Mouse (Mus musculus) limb, embryonic 11.5 days (tissue): ENCODE data around the gene Homer3. TPM values are rescaled to one million over a fixed set of nuclear protein-coding genes. Genes with fewer than 3 reads are reported as not detected.
A peak's percentile ranks its signal among the peaks of the same experiment; 100 is the strongest.

Experiments used
- ATAC-seq: fragments of 200-750 bp; cut with Nextera tagmentation; 2 replicates; pipeline ENCODE4 v1.8.0; 2017; ENCODE audit warnings: low read depth; ENCODE audit not compliant: insufficient number of reproducible peaks, low FRiP score, low TSS enrichment
- DNase-seq: peaks from one replicate; pipeline ENCODE4 v3.0.0-alpha.2; 2015; ENCODE audit warnings: low spot score
- H3K27ac ChIP-seq: fragments of 300-500 bp; sonication (generic); replicated peaks from 2 replicates; pipeline ENCODE4 v1.5.1; 2014; ENCODE audit warnings: low read depth, mild to moderate bottlenecking, low read length
- H3K27me3 ChIP-seq: fragments of 300-500 bp; sonication (generic); 2 replicates; pipeline ENCODE4 v1.6.1; 2014; ENCODE audit warnings: mild to moderate bottlenecking, low read length, mixed read lengths; ENCODE audit not compliant: control insufficient read depth, insufficient read depth
- H3K36me3 ChIP-seq: fragments of 300-500 bp; sonication (generic); 2 replicates; pipeline ENCODE4 v1.6.1; 2014; ENCODE audit warnings: mild to moderate bottlenecking, low read length, moderate library complexity, mixed read lengths; ENCODE audit not compliant: control insufficient read depth, insufficient read depth
- H3K4me1 ChIP-seq: fragments of 300-500 bp; sonication (generic); 2 replicates; pipeline ENCODE4 v1.6.1; 2014; ENCODE audit warnings: low read length, mixed read lengths; ENCODE audit not compliant: control insufficient read depth, insufficient read depth
- H3K4me2 ChIP-seq: fragments of 300-500 bp; sonication (generic); 2 replicates; pipeline ENCODE4 v1.6.1; 2014; ENCODE audit warnings: low read depth, mild to moderate bottlenecking, moderate library complexity; ENCODE audit not compliant: severe bottlenecking
- H3K4me3 ChIP-seq: fragments of 300-500 bp; sonication (generic); 2 replicates; pipeline ENCODE4 v1.5.1; 2014; ENCODE audit warnings: low read depth, low read length
- H3K9ac ChIP-seq: fragments of 300-500 bp; sonication (generic); 2 replicates; pipeline ENCODE4 v1.6.1; 2014; ENCODE audit warnings: mild to moderate bottlenecking, low read length
- H3K9me3 ChIP-seq: fragments of 300-500 bp; sonication (generic); 2 replicates; pipeline ENCODE4 v1.6.1; 2016; ENCODE audit warnings: low read length; ENCODE audit not compliant: control insufficient read depth
- WGBS: fragments of 180-500 bp; shearing (Covaris S2); extraction: QIAGEN DNeasy Blood & Tissue Kit; methylation state at CpG from one replicate; pipeline ENCODE4 v1.1.7; 2014; 5-methylcytosine and 5-hydroxymethylcytosine counted together
- polyA plus RNA-seq: library from polyadenylated mRNA; unstranded; fragments of >200 nt; fragmentation: Nextera tagmentation; extraction: Ambion mirVana; gene quantifications from 2 replicates; pipeline ENCODE4 v1.2.1, GENCODE M21; 2014

Homer3 gene
- polyA plus RNA-seq, 1 experiment from 2014 or later: 75.2 TPM

DNA sequence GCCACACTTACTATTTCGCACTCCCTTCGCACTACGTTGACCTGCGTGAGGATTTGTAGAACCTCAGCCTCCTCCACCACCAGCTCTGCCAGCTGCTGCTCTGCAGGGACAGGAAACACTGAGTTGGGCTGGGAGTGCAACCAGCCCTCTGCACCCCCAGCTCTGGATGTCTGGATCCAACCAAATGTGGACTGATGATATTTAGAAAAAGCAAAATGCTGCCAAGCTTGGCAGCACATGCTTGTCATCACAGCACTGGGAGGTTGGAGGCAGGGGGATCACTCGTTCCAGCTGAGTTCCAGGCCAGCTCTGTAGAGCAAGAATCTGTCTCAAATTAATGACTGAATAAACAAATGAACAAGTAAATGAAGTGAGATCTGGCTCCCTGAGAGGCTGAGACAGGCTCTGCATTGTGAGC is 11.4 kb downstream of the Homer3 start:
- Histone ChIP-seq H3K27me3 (no peaks in the 10 kb centered on the region), H3K4me3 (no peak overlapping the region), H3K4me1 (no peaks in the 10 kb centered on the region), H3K36me3 (peaks cover 44% of the 10 kb centered on the region), H3K4me2 (no peak overlapping the region), H3K9me3 (no peaks in the 10 kb centered on the region), H3K27ac (no peak overlapping the region), H3K9ac (no peak overlapping the region)
- ATAC-seq (no peak), DNase-seq (no peak)
- WGBS: 58% methylated on average over 5 of the region's 5 CpGs

- ATAC-seq: no peak
- no peak overlapping the region for H3K4me3 ChIP-seq
- DNase-seq: no peak
- no peaks in the 10 kb centered on the region for H3K27me3 ChIP-seq
- no peak overlapping the region for H3K27ac ChIP-seq
- WGBS: 90% methylated on average over 3 of the region's 3 CpGs
- no peak overlapping the region for H3K9ac ChIP-seq
- H3K4me2 ChIP-seq: no peak overlapping the region
- H3K36me3 ChIP-seq: peaks cover 29% of the 10 kb centered on the region
- no peaks in the 10 kb centered on the region for H3K9me3 ChIP-seq
- H3K4me1 ChIP-seq: peaks cover 15% of the 10 kb centered on the region
Measured at GRCm38 (mm10) chr8:70300881-70301280, 18.3 kb downstream of the Homer3 start.

DNA sequence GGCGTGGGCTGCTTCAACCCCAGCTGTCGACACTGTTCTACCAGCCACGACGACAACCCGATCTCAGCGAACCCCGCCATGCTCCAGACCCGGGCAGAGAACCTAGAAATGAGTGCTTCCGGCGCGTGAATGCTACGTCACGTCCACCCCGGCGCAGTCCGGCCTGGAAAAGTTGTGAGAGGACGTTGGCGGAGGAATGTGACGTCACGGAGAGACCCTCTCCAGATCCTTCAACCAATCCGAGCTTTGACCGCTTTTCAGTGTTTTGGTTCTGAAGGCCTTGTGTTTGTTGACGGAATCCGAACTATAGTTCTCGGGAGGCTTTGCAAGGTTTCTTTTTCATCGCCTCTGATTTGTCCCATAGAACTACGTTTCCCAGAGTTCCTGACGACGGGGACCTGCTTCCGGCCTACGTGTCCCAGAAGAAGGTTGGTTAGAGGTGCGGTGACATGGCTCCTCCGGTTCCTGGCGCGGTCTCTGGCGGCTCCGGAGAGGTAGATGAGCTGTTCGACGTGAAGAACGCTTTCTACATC is 19.8 kb downstream of the Homer3 start, which contains the start of the genes Ddx49 and Cope:
Gene Ddx49 (minus strand): TSS at position 132 of the 533 bp plus-strand sequence.
Gene Cope (plus strand): TSS at position 161 of the 533 bp plus-strand sequence.
- Histone ChIP-seq H3K9me3 (no peaks in the 10 kb centered on the region), H3K4me2 (peak within 1 kb of the TSS; percentile 91), H3K27ac (no peak within 1 kb of the TSS), H3K4me1 (peaks cover 15% of the 10 kb centered on the region), H3K36me3 (peaks cover 22% of the 10 kb centered on the region), H3K9ac (peak within 1 kb of the TSS; percentile 68), H3K4me3 (peak within 1 kb of the TSS; percentile 91), H3K27me3 (no peaks in the 10 kb centered on the region)
- DNase-seq (peak; percentile 98), ATAC-seq (peak; percentile 84)
- WGBS: under 1% methylated on average over 40 of the region's 40 CpGs

- Histone ChIP-seq H3K4me3 (peak overlapping the region; percentile 91), H3K4me1 (peaks cover 15% of the 10 kb centered on the region), H3K36me3 (peaks cover 23% of the 10 kb centered on the region), H3K4me2 (peak overlapping the region; percentile 91), H3K9ac (peak overlapping the region; percentile 68), H3K27me3 (no peaks in the 10 kb centered on the region), H3K9me3 (no peaks in the 10 kb centered on the region), H3K27ac (no peak overlapping the region)
- ATAC-seq (peak; percentile 27; the same call in 1 of the 2 replicates), DNase-seq (no peak)
- 6% methylated on average over 16 of the region's 16 CpGs for WGBS
Measured at GRCm38 (mm10) chr8:70302901-70303300, 20.3 kb downstream of the Homer3 start.

DNA sequence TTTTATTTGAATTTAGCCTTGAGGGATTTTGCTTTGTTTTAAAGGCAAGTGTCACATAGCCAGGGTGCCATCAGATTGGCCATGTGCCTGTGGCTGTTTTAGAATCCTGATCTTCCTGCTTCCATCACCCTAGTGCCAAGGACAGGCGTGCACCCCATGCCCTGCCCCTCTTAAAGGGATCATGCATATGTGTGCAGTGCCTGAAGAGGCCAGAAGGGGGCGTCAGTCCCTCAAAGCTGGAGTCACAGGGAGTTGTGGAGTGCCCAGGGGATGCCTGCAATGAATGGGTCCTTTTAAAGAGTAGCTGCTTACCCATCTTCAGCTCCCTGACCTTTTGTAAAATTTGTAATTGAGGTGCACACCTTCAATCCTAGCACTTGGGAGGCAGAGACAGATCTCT is 26.7 kb downstream of the Homer3 start:
- Histone ChIP-seq H3K4me2 (no peak overlapping the region), H3K9ac (no peak overlapping the region), H3K4me1 (peaks cover 1% of the 10 kb centered on the region; the same call in 1 of the 2 replicates), H3K9me3 (no peaks in the 10 kb centered on the region), H3K4me3 (no peak overlapping the region), H3K27me3 (no peaks in the 10 kb centered on the region), H3K27ac (no peak overlapping the region), H3K36me3 (peaks cover 43% of the 10 kb centered on the region)
- WGBS: 37% methylated on average over 2 of the region's 2 CpGs
- ATAC-seq (no peak), DNase-seq (peak; percentile 49)

- WGBS: 80% methylated on average over 2 of the region's 2 CpGs
- H3K27me3 ChIP-seq: no peaks in the 10 kb centered on the region
- H3K4me1 ChIP-seq: peaks cover 19% of the 10 kb centered on the region
- DNase-seq (no peak), ATAC-seq (no peak)
- no peaks in the 10 kb centered on the region for H3K9me3 ChIP-seq
- peaks cover 23% of the 10 kb centered on the region for H3K36me3 ChIP-seq
- no peak overlapping the region for H3K4me2 ChIP-seq
- H3K27ac ChIP-seq: no peak overlapping the region
- H3K9ac ChIP-seq: no peak overlapping the region
- H3K4me3 ChIP-seq: no peak overlapping the region
Measured at GRCm38 (mm10) chr8:70313399-70313798, 30.8 kb downstream of the Homer3 start.

GRCm38 (mm10) chr8:70315624-70316510 is 33.2 kb downstream of the Homer3 start, which contains the start of gene Cers1:
Gene Cers1, plus strand, starts transcription at chr8:70315775.
- WGBS: 2% methylated on average over 66 of the region's 66 CpGs

More at GRCm38 (mm10) chr8:70315624-70316510, 33.2 kb downstream of the Homer3 start, which contains the start of gene Cers1:
- H3K36me3 ChIP-seq: peaks cover 15% of the 10 kb centered on the region
- peak within 1 kb of the TSS; percentile 67 for H3K4me2 ChIP-seq
- ATAC-seq (peak; percentile 42), DNase-seq (peak; percentile 84)
- H3K9ac ChIP-seq: peak within 1 kb of the TSS; percentile 58
- no peaks in the 10 kb centered on the region for H3K27me3 ChIP-seq
- H3K4me3 ChIP-seq: peak within 1 kb of the TSS; percentile 41
- H3K27ac ChIP-seq: peak within 1 kb of the TSS; percentile 57; the same call in 1 of the 2 replicates
- H3K4me1 ChIP-seq: peaks cover 19% of the 10 kb centered on the region
- H3K9me3 ChIP-seq: no peaks in the 10 kb centered on the region
